Mouse (Mus musculus) layer of hippocampus, postnatal 14 days (tissue): ENCODE data around the gene Sort1. TPM values are rescaled to one million over a fixed set of nuclear protein-coding genes. Genes with fewer than 3 reads are reported as not detected.

Experiments used
- DNase-seq, 2 experiments: peaks; one replicate each; pipeline ENCODE4 v3.0.0; 2021 to 2022; ENCODE audit warnings: low spot score in 2 of 2, mixed read lengths in 1 of 2
- total RNA-seq, 2 experiments: library from RNA; stranded (reverse); gene quantifications; 2 replicates each; pipeline ENCODE4 v1.2.3; 2021

The Sort1 gene
- total RNA-seq, 2 experiments from 2014 or later = 255 to 268 TPM

DNA sequence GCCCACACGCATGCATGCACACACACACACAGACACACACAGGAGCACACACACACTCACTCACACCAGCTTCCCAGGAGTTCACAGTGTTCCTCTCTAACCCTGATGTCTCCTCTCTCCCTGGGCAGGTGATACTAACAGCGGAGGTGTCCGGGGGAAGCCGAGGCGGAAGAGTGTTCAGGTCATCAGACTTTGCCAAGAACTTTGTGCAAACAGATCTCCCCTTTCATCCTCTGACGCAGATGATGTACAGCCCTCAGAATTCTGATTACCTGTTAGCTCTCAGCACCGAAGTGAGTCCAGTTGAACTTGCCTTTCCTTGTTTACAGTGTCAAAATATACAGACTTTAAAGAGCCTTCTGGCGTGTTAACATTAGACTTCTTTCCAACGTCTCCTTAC is 41.6 kb downstream of the Sort1 start:
- DNase-seq = no peak

DNA sequence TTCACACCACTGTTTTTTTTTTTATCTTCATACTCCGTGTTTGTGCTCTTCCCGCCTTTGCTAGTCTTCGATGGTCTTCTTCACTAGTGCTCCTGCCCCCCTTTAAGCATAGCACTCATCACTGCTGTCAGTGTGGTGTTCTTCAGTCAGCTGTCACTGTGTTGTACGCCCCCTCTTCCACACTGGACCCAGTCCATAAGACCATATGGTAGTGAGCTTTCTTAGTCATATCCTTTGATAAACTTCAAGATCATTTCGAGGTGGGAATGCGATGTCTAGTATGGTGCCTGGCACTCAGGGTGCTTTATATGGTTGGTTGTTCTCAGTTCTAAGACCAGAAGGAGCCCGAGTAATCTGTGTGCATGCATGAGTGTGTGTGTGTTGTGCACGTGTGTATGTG is 43.4 kb downstream of the Sort1 start:
- DNase-seq = peak; percentile 26 to 57

- DNase-seq = no peak
These were observed 44.0 kb downstream of the Sort1 start for GRCm38 (mm10) chr3:108327916-108328315.

DNA sequence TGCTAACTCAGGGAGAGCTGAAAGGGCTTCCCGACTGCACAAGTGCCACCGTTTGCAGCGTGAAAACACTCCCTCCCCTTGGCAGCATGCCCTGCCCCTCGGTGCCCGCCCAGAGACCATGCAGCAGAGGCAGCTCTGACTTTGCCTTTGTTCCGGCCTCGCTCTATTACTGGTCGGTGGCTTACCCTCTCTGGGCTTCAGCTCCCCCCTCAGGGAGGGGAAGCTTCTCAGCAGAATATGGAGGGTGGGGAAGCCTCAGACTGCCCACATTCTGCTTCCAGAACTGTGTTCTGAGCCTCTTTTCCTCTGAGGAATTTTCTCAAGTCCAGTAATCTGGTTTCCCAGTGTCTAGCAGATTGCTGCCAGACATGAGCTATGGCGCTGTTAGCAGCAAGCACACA is 44.6 kb downstream of the Sort1 start:
- DNase-seq = peak; percentile 56 to 73

DNA sequence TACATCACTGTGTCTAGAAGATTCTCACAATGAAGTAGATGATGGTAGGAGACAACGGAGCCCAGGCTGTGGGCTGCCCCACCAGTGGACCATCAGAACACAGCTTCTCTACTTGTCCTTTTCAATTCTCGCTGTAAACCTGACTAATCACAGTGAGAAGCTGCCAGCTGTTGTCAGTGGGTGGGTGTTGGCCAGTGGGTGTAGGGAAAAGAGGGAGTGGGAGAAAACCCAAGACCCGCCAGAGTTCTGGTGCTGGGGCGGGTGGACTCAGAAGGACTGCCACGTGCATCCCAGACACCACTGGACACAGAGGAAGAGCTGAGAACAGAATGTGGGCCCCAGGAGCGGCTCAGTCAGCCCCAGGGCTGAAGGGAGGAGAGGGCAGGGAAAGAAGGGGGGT is 46.9 kb downstream of the Sort1 start:
- DNase-seq = no peak

GRCm38 (mm10) chr3:108336878-108337277 is 53.0 kb downstream of the Sort1 start:
- DNase-seq = no peak

DNA sequence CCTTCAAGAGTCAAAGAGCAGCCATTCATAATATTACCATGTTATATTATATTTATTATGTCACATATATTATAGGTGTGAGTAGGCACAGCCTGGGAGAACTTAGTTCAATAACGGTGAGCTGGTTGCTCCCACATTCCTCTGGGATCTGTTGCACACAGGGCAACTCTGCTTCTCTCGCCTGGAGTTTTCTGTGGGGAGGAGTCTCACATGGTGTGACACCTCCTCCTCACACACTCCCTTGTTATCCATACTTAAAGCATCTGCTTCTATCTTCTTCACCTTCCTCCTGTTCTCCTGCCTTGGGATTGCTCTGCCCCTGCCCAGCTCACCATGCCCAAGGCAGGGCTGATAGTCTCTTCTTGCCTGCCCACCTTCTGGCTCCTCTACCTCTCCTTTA is 57.2 kb downstream of the Sort1 start:
- DNase-seq = no peak

- no peak for DNase-seq
These were observed 58.3 kb downstream of the Sort1 start for GRCm38 (mm10) chr3:108342185-108342584.

GRCm38 (mm10) chr3:108345855-108346254 is 62.0 kb downstream of the Sort1 start:
- DNase-seq = no peak

DNA sequence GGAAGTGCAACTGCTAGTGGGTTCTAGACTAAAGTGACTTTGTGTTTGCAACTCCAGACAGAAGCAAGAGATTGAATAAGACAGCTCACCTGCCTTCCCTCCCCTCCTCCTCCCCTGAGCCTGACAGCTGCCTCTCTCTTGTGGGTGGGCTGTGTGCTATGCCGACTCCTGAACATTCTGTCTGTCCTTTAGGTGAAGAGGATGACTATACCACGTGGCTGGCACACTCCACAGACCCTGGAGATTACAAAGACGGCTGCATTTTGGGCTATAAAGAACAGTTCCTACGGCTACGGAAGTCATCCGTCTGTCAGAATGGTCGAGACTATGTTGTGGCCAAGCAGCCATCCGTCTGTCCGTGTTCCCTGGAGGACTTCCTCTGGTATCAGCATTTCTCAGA is 64.5 kb downstream of the Sort1 start:
- no peak for DNase-seq

- no peak for DNase-seq
These were observed 71.4 kb downstream of the Sort1 start for GRCm38 (mm10) chr3:108355245-108355644.

DNA sequence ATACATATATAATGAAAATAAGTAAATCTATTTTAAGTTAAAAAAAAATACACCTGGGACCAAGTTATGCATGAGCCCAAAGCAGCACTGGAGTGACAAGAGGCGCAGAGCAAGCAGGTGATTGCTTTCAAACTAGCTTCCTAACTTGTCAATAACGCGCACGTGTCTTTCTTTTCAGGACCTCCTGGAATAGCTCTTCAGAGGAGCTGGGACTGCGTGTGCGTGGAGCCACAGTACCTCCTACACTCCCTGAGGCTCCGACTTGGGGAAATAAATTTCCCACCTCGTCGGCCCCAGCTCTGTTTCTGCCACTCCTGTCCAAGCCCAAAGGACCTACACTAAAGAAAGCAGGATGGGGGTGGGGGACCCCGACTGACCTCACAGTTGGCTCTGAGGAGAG is 73.2 kb downstream of the Sort1 start:
- DNase-seq = no peak

GRCm38 (mm10) chr3:108358445-108358844 is 74.6 kb downstream of the Sort1 start:
- DNase-seq = peak in 1 of 2 experiments; percentile 76

- no peak for DNase-seq
These were observed 77.0 kb downstream of the Sort1 start for GRCm38 (mm10) chr3:108360894-108361293.

- DNase-seq = no peak
These were observed 79.7 kb downstream of the Sort1 start for GRCm38 (mm10) chr3:108363626-108364025.

- no peak for DNase-seq
These were observed 80.6 kb downstream of the Sort1 start, which contains the start of gene Mybphl for GRCm38 (mm10) chr3:108364270-108364995. TSS of gene Mybphl (plus strand) at chr3:108364911.

DNA sequence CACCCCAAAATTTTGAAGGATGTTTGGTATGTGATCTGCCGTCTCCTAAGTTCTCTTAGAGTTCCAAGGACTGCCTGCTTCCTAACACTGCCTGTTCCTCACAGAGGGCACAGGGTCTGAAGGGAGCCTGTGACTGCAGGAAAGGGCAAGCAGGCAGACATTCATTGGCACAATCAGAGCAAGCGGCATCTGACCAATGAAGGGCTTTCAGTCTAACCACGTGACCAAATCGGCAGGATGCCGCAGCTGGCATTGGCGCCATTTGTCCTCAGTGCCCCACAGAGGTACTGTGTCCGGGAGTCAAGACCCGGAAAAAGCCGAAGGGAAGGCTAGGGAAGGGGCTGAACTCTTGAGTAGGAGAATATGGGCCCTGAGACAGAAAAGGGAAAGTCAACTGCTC is 83.3 kb downstream of the Sort1 start:
- DNase-seq = no peak

DNA sequence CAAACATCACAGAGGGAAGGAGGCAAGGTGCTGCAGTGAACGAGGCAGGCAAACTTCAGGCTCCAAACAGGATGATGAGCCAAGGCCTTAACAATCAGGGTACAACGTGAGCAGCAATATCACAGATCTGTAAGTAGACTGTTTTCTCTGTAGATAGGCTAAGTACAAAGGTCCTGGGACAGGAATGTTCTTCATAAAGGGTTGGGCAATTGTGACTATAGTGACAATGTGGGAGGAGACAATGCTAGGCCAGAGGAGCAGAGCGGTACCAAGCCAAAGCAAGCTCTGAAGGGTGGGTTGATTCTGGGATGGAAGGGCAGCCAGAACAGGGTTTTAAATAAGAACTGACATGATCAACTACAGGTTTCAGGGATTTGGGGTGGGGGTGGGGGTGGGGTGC is 83.9 kb downstream of the Sort1 start:
- DNase-seq = no peak

DNA sequence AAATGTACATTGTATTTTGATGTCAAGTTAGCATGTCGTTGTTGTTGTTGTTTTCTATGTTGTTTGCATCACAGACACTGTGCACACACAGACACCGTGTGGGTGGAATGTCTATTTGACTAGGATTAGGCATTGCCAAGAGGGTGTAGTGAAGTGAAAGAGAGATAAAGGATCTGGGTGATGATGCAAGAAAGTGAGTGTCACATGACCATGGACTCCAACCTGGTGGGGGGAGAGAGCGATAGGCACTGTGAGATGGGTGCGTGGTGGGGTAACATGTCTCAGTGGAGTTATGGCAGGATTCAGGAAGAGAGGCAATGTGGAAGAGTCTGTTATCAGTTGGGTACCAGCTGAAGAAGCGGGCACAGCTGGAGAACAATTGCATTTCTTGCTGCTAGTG is 84.8 kb downstream of the Sort1 start:
- no peak for DNase-seq

DNA sequence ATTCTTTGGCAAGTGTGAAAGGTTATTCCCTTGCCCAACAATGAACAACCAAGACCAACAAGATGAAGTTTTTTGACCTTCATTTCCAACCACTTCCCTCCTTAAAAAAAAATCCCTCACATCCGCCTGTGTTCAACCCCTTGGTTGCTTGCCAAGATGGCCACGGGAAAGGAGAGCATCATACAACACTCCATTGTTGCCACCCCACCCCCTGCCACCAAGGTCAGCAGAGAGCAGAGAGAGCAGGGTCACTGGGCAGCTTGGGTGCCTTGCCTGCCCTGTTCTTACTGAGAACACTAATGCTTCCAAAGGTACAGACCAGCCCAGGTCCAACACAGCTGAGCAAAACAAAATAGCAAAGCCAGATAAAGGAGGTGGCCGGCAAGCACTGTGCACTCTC is 88.4 kb downstream of the Sort1 start:
- DNase-seq = no peak

- DNase-seq = no peak
These were observed 88.8 kb downstream of the Sort1 start for GRCm38 (mm10) chr3:108372691-108373090.

GRCm38 (mm10) chr3:108378875-108379663 is 95.2 kb downstream of the Sort1 start:
- peak in 1 of 2 experiments; percentile 66 for DNase-seq

DNA sequence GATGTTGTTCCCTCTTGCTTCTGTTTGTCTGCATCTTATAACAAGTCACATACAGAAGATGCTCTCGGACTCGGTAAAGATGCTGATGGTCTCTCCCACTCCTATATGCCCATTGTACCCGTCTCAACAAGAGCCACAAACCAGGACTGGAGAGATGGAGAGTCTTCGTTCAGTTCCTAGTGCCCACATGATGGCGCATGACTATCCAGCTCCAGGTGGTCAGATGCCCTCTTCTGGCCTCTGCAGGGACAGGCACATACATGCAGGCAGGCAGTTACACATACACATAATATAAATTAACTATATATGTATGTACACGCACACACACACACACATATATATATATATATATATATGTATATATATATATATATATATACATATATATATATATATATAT is 96.8 kb downstream of the Sort1 start:
- DNase-seq = no peak
